Mouse (Mus musculus) liver, embryonic 14.5 days (tissue): ENCODE measurements around the gene Perp. TPM values are rescaled to one million over a fixed set of nuclear protein-coding genes. Genes with fewer than 3 reads are reported as not detected.
A peak's percentile ranks its signal among the peaks of the same experiment; 100 is the strongest.

Experiments used
- ATAC-seq: fragments of 200-750 bp; cut with Nextera tagmentation; 2 replicates; pipeline ENCODE4 v1.8.0; 2017; ENCODE audit warnings: moderate number of reproducible peaks, mild to moderate bottlenecking, moderate library complexity; ENCODE audit not compliant: insufficient read depth
- DNase-seq, 3 experiments: peaks; one replicate each; pipeline ENCODE4 v3.0.0-alpha.2; 2012 to 2013; ENCODE audit warnings: low read depth in 3 of 3, low spot score in 3 of 3
- H3K27ac ChIP-seq: fragments of 300-500 bp; sonication (generic); 2 replicates; pipeline ENCODE4 v1.5.1; 2014; ENCODE audit warnings: moderate library complexity, mild to moderate bottlenecking, control low read depth, inconsistent platforms
- H3K27me3 ChIP-seq: fragments of 300-500 bp; sonication (generic); 2 replicates; pipeline ENCODE4 v1.6.1; 2014; ENCODE audit warnings: mild to moderate bottlenecking, low read length, moderate library complexity; ENCODE audit not compliant: control insufficient read depth, insufficient read depth
- H3K36me3 ChIP-seq: fragments of 300-500 bp; sonication (generic); replicated peaks from 2 replicates; pipeline ENCODE4 v1.6.1; 2014; ENCODE audit warnings: low read depth; ENCODE audit not compliant: control insufficient read depth, insufficient read depth
- H3K4me1 ChIP-seq, 2 experiments: fragments of 200-500 bp in 1 of 2; fragments of 300-500 bp in 1 of 2; sonication (generic) in 1 of 2; replicated peaks; 2 replicates each; pipeline ENCODE4 v1.6.1; 2012 to 2014; ENCODE audit warnings: antibody characterized with exemption in 1 of 2, inconsistent platforms in 1 of 2, low read length in 1 of 2; ENCODE audit not compliant: control insufficient read depth in 2 of 2, insufficient read depth in 2 of 2
- H3K4me2 ChIP-seq: fragments of 300-500 bp; sonication (generic); 2 replicates; pipeline ENCODE4 v1.6.1; 2014; ENCODE audit warnings: low read depth, mild to moderate bottlenecking, control low read depth, moderate library complexity
- H3K4me3 ChIP-seq, 2 experiments: fragments of 200-500 bp in 1 of 2; fragments of 300-500 bp in 1 of 2; sonication (generic) in 1 of 2; 2 replicates each; pipeline ENCODE4 v1.5.1; 2012 to 2014; ENCODE audit warnings: low read depth in 2 of 2, low read length in 2 of 2, mild to moderate bottlenecking in 2 of 2, control low read depth in 1 of 2, inconsistent platforms in 1 of 2, moderate library complexity in 1 of 2; ENCODE audit not compliant: insufficient read depth in 1 of 2
- H3K9ac ChIP-seq: fragments of 300-500 bp; sonication (generic); replicated peaks from 2 replicates; pipeline ENCODE4 v1.6.1; 2014; ENCODE audit warnings: mild to moderate bottlenecking, control low read depth, moderate library complexity
- H3K9me3 ChIP-seq: fragments of 300-500 bp; sonication (generic); 2 replicates; pipeline ENCODE4 v1.6.1; 2016; ENCODE audit warnings: low read length, mixed read lengths; ENCODE audit not compliant: control insufficient read depth
- CTCF ChIP-seq: IDR thresholded peaks from 2 replicates; pipeline ENCODE4 v1.5.1; 2016; ENCODE audit warnings: antibody characterized with exemption, low read depth, control low read depth
- EP300 ChIP-seq: IDR thresholded peaks from 2 replicates; pipeline ENCODE4 v1.6.1; 2016; ENCODE audit warnings: antibody characterized with exemption, low read depth
- WGBS: fragments of 180-500 bp; shearing (Covaris S2); extraction: QIAGEN DNeasy Blood & Tissue Kit; methylation state at CpG from one replicate; pipeline ENCODE4 v1.1.7; 2014; ENCODE audit not compliant: insufficient replicate concordance; 5-methylcytosine and 5-hydroxymethylcytosine counted together
- polyA plus RNA-seq, 2 experiments: library from polyadenylated mRNA; depleted of rRNA in 1 of 2; stranded (reverse) in 1 of 2; unstranded in 1 of 2; fragments of >200 nt; fragmentation: Nextera tagmentation in 1 of 2; extraction: Ambion mirVana in 1 of 2; gene quantifications; 2 replicates each; pipeline versions ENCODE4 v1.2.1 to v1.2.3; 2012 to 2014

Perp gene
- polyA plus RNA-seq, 2 experiments = 7.5 to 14.6 TPM

GRCm38 (mm10) chr10:18888751-18889150, 43.9 kb downstream of the Perp start:
- TF ChIP-seq CTCF (no peak), EP300 (no peak)
- no peaks in the 10 kb centered on the region for H3K36me3 ChIP-seq
- no peak overlapping the region for H3K9ac ChIP-seq
- ATAC-seq (no peak), DNase-seq (no peak)
- H3K27me3 ChIP-seq = no peaks in the 10 kb centered on the region
- no peak overlapping the region for H3K27ac ChIP-seq
- H3K4me2 ChIP-seq = no peak overlapping the region
- H3K4me3 ChIP-seq = no peak overlapping the region
- H3K9me3 ChIP-seq = no peaks in the 10 kb centered on the region
- peaks cover 0 to 21% of the 10 kb centered on the region in 2 experiments; a peak in 3 of 4 replicates for H3K4me1 ChIP-seq
- WGBS = 81% methylated on average over 1 of the region's 1 CpGs

GRCm38 (mm10) chr10:18889255-18889654, 44.4 kb downstream of the Perp start:
- H3K27me3 ChIP-seq = no peaks in the 10 kb centered on the region
- H3K4me2 ChIP-seq = no peak overlapping the region
- peaks cover 0 to 21% of the 10 kb centered on the region in 2 experiments; a peak in 3 of 4 replicates for H3K4me1 ChIP-seq
- H3K4me3 ChIP-seq = no peak overlapping the region
- H3K9me3 ChIP-seq = no peaks in the 10 kb centered on the region
- TF ChIP-seq CTCF (no peak), EP300 (no peak)
- no peaks in the 10 kb centered on the region for H3K36me3 ChIP-seq
- H3K9ac ChIP-seq = no peak overlapping the region
- 15% methylated on average over 1 of the region's 1 CpGs for WGBS
- no peak for DNase-seq
- ATAC-seq = no peak
- no peak overlapping the region for H3K27ac ChIP-seq

GRCm38 (mm10) chr10:18891110-18891509, 46.3 kb downstream of the Perp start:
- Histone ChIP-seq H3K27me3 (no peaks in the 10 kb centered on the region), H3K9me3 (no peaks in the 10 kb centered on the region), H3K4me1 (peaks cover 0 to 21% of the 10 kb centered on the region in 2 experiments; a peak in 3 of 4 replicates), H3K4me3 (no peak overlapping the region), H3K4me2 (no peak overlapping the region), H3K9ac (no peak overlapping the region), H3K27ac (no peak overlapping the region), H3K36me3 (no peaks in the 10 kb centered on the region)
- ATAC-seq (peak; percentile 53), DNase-seq (no peak)
- no peak for TF ChIP-seq CTCF
- TF ChIP-seq EP300 = peak; percentile 46; the same call in 1 of the 2 replicates

- TF ChIP-seq EP300 (no peak), CTCF (no peak)
- Histone ChIP-seq H3K4me1 (peaks cover 0 to 16% of the 10 kb centered on the region in 2 experiments; a peak in 3 of 4 replicates), H3K9me3 (no peaks in the 10 kb centered on the region), H3K27me3 (no peaks in the 10 kb centered on the region), H3K27ac (no peak overlapping the region), H3K4me3 (no peak overlapping the region), H3K4me2 (no peak overlapping the region), H3K36me3 (no peaks in the 10 kb centered on the region), H3K9ac (no peak overlapping the region)
- DNase-seq (no peak), ATAC-seq (no peak)
- WGBS = 14% methylated on average over 1 of the region's 1 CpGs
These were observed 47.3 kb downstream of the Perp start for GRCm38 (mm10) chr10:18892102-18892501.

GRCm38 (mm10) chr10:18894259-18895166, 49.7 kb downstream of the Perp start:
- Histone ChIP-seq H3K36me3 (no peaks in the 10 kb centered on the region), H3K27ac (no peak overlapping the region), H3K9me3 (no peaks in the 10 kb centered on the region), H3K9ac (no peak overlapping the region), H3K27me3 (no peaks in the 10 kb centered on the region), H3K4me2 (no peak overlapping the region), H3K4me1 (peaks cover 0 to 11% of the 10 kb centered on the region in 2 experiments; a peak in 3 of 4 replicates), H3K4me3 (no peak overlapping the region)
- TF ChIP-seq EP300 = no peak
- peak; percentile 45 for TF ChIP-seq CTCF
- no peak for ATAC-seq
- 27% methylated on average over 6 of the region's 6 CpGs for WGBS
- DNase-seq = no peak
